Mouse (Mus musculus): Measurements from ENCODE around the gene Tcf15. TPM values are rescaled to one million over a fixed set of nuclear protein-coding genes. Genes with fewer than 3 reads are reported as not detected.

Tcf15 gene
- total and polyA plus RNA-seq, 3 experiments, result not detected

GRCm38 (mm10) chr2:152166257-152166656 is 22.9 kb downstream of the Tcf15 start:
- Histone ChIP-seq H3K27ac (ENCODE audit: insufficient read depth, low read depth) (no peak overlapping the region), H3K4me3 (replicated peaks in 1 of 3; ENCODE audit: low read depth in 2 of 3, low read length in 2 of 3, poor library complexity in 1 of 3) (no peak overlapping the region), H3K9ac (ENCODE audit: insufficient read depth, low read depth) (no peak overlapping the region), H3K79me2 (replicated peaks; ENCODE audit: control insufficient read depth, extremely low read depth, insufficient read depth, poor library complexity, severe bottlenecking) (no peaks in the 10 kb centered on the region), H3K36me3 (replicated peaks in 1 of 2; ENCODE audit: control insufficient read depth in 1 of 2, insufficient read depth in 1 of 2, low read length in 1 of 2) (no peaks in the 10 kb centered on the region), H3K9me3 (replicated peaks; ENCODE audit: low read length) (no peaks in the 10 kb centered on the region), H3K27me3 (replicated peaks) (peaks cover 64% of the 10 kb centered on the region), H3K4me2 (ENCODE audit: insufficient read depth, low read depth, poor library complexity, severe bottlenecking) (no peak overlapping the region), H3K4me1 (ENCODE audit: control insufficient read depth in 1 of 2, insufficient read depth in 2 of 2) (no peaks in the 10 kb centered on the region)
- in situ Hi-C loops (cut with MboI; ENCODE audit: low pct_ligation_motif_present, low pct_unique_long_range_greater_than_20kb, low sequenced_read_pairs) (no loop called here), dilution Hi-C loops (cut with MboI; ENCODE audit: extremely low pct_ligation_motif_present, extremely low pct_unique_long_range_greater_than_20kb, low sequenced_read_pairs) (no loop called here)
- TF ChIP-seq EP300 (IDR thresholded peaks at IDR 0.05; ENCODE audit: low read length) (no peak), NELFE (IDR thresholded peaks at IDR 0.05; ENCODE audit: low read depth, low read length) (no peak), RCOR1 (conservative IDR thresholded peaks at IDR 0.05; ENCODE audit: low read depth, low read length) (no peak), MAFK (IDR thresholded peaks at IDR 0.05; ENCODE audit: insufficient replicate concordance, low read length) (no peak), ZMIZ1 (IDR thresholded peaks at IDR 0.05; ENCODE audit: low read depth, low read length) (no peak)
- DNase-seq (ENCODE audit: extremely low read depth), result no peak

- in situ Hi-C loops (cut with MboI; ENCODE audit: low pct_ligation_motif_present, low pct_unique_long_range_greater_than_20kb, low sequenced_read_pairs), result no loop called here
- dilution Hi-C loops (cut with MboI; ENCODE audit: extremely low pct_ligation_motif_present, extremely low pct_unique_long_range_greater_than_20kb, low sequenced_read_pairs), result no loop called here
- TF ChIP-seq EP300 (IDR thresholded peaks at IDR 0.05; ENCODE audit: low read length) (no peak), HCFC1 (IDR thresholded peaks at IDR 0.05; ENCODE audit: low read depth, low read length) (no peak), MAFK (IDR thresholded peaks at IDR 0.05; ENCODE audit: insufficient replicate concordance, low read length) (no peak), PAX5 (IDR thresholded peaks at IDR 0.05; ENCODE audit: low read length) (no peak), ZC3H11A (IDR thresholded peaks at IDR 0.05; ENCODE audit: low read depth, low read length) (no peak), KAT2A (IDR thresholded peaks at IDR 0.05; ENCODE audit: insufficient replicate concordance, low read length) (no peak), ETS1 (conservative IDR thresholded peaks at IDR 0.05; ENCODE audit: low read depth, low read length) (no peak), ZKSCAN1 (IDR thresholded peaks at IDR 0.05; ENCODE audit: borderline replicate concordance, low read depth, low read length) (no peak), BHLHE40 (IDR thresholded peaks at IDR 0.05; ENCODE audit: low read depth, low read length) (no peak), MYC (IDR thresholded peaks at IDR 0.05; ENCODE audit: low read depth, low read length) (no peak), JUN (IDR thresholded peaks at IDR 0.05; ENCODE audit: insufficient read depth, low read depth, low read length) (no peak), MEF2A (IDR thresholded peaks at IDR 0.05; ENCODE audit: borderline replicate concordance, low read depth, low read length) (no peak), RAD21 (IDR thresholded peaks at IDR 0.05; ENCODE audit: low read depth, low read length) (no peak)
These were observed 24.5 kb downstream of the Tcf15 start for GRCm38 (mm10) chr2:152167851-152168290.

More at GRCm38 (mm10) chr2:152167851-152168290, 24.5 kb downstream of the Tcf15 start:
- no peak overlapping the region for H3K27ac ChIP-seq (ENCODE audit: insufficient read depth, low read depth)
- no peak overlapping the region for H3K9ac ChIP-seq (ENCODE audit: insufficient read depth, low read depth)
- H3K27me3 ChIP-seq (replicated peaks), result peaks cover 69% of the 10 kb centered on the region
- no peaks in the 10 kb centered on the region for H3K79me2 ChIP-seq (replicated peaks; ENCODE audit: control insufficient read depth, extremely low read depth, insufficient read depth, poor library complexity, severe bottlenecking)
- H3K4me2 ChIP-seq (ENCODE audit: insufficient read depth, low read depth, poor library complexity, severe bottlenecking), result no peak overlapping the region
- no peak for DNase-seq (ENCODE audit: extremely low read depth)
- no peaks in the 10 kb centered on the region for H3K4me1 ChIP-seq (ENCODE audit: control insufficient read depth in 1 of 2, insufficient read depth in 2 of 2)
- no peaks in the 10 kb centered on the region for H3K36me3 ChIP-seq (replicated peaks in 1 of 2; ENCODE audit: control insufficient read depth in 1 of 2, insufficient read depth in 1 of 2, low read length in 1 of 2)
- H3K9me3 ChIP-seq (replicated peaks; ENCODE audit: low read length), result no peaks in the 10 kb centered on the region
- H3K4me3 ChIP-seq (replicated peaks in 1 of 3; ENCODE audit: low read depth in 2 of 3, low read length in 2 of 3, poor library complexity in 1 of 3), result no peak overlapping the region
